Mouse (Mus musculus): Measurements from ENCODE around the gene Rdh8.

- TF ChIP-seq CTCF (IDR thresholded peaks at IDR 0.05): no peak
- no peak for TF ChIP-seq POLR2A (IDR thresholded peaks at IDR 0.05; ENCODE audit: insufficient read depth, low read depth, low read length)
- TF ChIP-seq EP300 (IDR thresholded peaks at IDR 0.05; ENCODE audit: insufficient read depth, low read depth, low read length): no peak
These were observed 28.0 kb upstream of the Rdh8 start for GRCm38 (mm10) chr9:20790345-20790744.

All from heart, adult 2 months (tissue).